Mouse (Mus musculus): Measurements from ENCODE around the gene Letm1.

The Letm1 gene

GRCm38 (mm10) chr5:33706350-33706629 lies 76.3 kb downstream of the Letm1 start:
- DNase-seq (ENCODE audit: low read depth): no peak

- DNase-seq (ENCODE audit: low read depth): no peak
These were observed 76.8 kb downstream of the Letm1 start for GRCm38 (mm10) chr5:33705612-33706349.

- DNase-seq (ENCODE audit: low read depth): no peak
These were observed 77.5 kb downstream of the Letm1 start for GRCm38 (mm10) chr5:33704945-33705611.

- DNase-seq (ENCODE audit: low read depth): no peak
These were observed 78.6 kb downstream of the Letm1 start for GRCm38 (mm10) chr5:33703999-33704398.

- DNase-seq (ENCODE audit: low read depth): no peak
These were observed 80.8 kb downstream of the Letm1 start for GRCm38 (mm10) chr5:33701832-33702231.

GRCm38 (mm10) chr5:33700010-33700409 lies 82.6 kb downstream of the Letm1 start:
- DNase-seq (ENCODE audit: low read depth): no peak

- no peak for DNase-seq (ENCODE audit: low read depth)
These were observed 83.9 kb downstream of the Letm1 start for GRCm38 (mm10) chr5:33698669-33699068.

GRCm38 (mm10) chr5:33697947-33698512 lies 84.6 kb downstream of the Letm1 start:
- no peak for DNase-seq (ENCODE audit: low read depth)

GRCm38 (mm10) chr5:33697534-33697933 lies 85.1 kb downstream of the Letm1 start:
- no peak for DNase-seq (ENCODE audit: low read depth)

- no peak for DNase-seq (ENCODE audit: low read depth)
These were observed 86.2 kb downstream of the Letm1 start for GRCm38 (mm10) chr5:33696430-33696829.

- no peak for DNase-seq (ENCODE audit: low read depth)
These were observed 86.9 kb downstream of the Letm1 start for GRCm38 (mm10) chr5:33695718-33696121.

- no peak for DNase-seq (ENCODE audit: low read depth)
These were observed 87.5 kb downstream of the Letm1 start for GRCm38 (mm10) chr5:33694848-33695717.

GRCm38 (mm10) chr5:33694461-33694847 lies 88.2 kb downstream of the Letm1 start:
- no peak for DNase-seq (ENCODE audit: low read depth)

GRCm38 (mm10) chr5:33692393-33692792 lies 90.2 kb downstream of the Letm1 start:
- DNase-seq (ENCODE audit: low read depth): no peak

GRCm38 (mm10) chr5:33689852-33690645 lies 92.6 kb downstream of the Letm1 start:
- no peak for DNase-seq (ENCODE audit: low read depth)

Data from naive thymus-derived CD4-positive, alpha-beta T cell, adult 2 months (primary cell).